Mouse (Mus musculus) limb, embryonic 13.5 days (tissue): ENCODE measurements at regions not wholly inside any gene's neighbourhood (a gene's known extent, or its start where the extent isn't known, plus 50 kb on each side); places are given as distances from the start of the nearest gene placed in this dataset.

Source experiments
- ATAC-seq: fragments of 200-750 bp; cut with Nextera tagmentation; 2 replicates; pipeline ENCODE4 v1.8.0; 2017; ENCODE audit warnings: low read depth, moderate number of reproducible peaks, moderate TSS enrichment; ENCODE audit not compliant: low FRiP score
- H3K27ac ChIP-seq: fragments of 300-500 bp; sonication (generic); 2 replicates; pipeline ENCODE4 v1.5.1; 2015; ENCODE audit warnings: inconsistent platforms, mild to moderate bottlenecking, moderate library complexity
- H3K27me3 ChIP-seq: fragments of 300-500 bp; sonication (generic); 2 replicates; pipeline ENCODE4 v1.6.1; 2015; ENCODE audit warnings: mild to moderate bottlenecking, inconsistent platforms
- H3K36me3 ChIP-seq: fragments of 300-500 bp; sonication (generic); 2 replicates; pipeline ENCODE4 v1.6.1; 2015; ENCODE audit warnings: inconsistent platforms, mild to moderate bottlenecking, moderate library complexity
- H3K4me1 ChIP-seq: fragments of 300-500 bp; sonication (generic); 2 replicates; pipeline ENCODE4 v1.6.1; 2015; ENCODE audit warnings: inconsistent platforms
- H3K4me2 ChIP-seq: fragments of 300-500 bp; sonication (generic); replicated peaks from 2 replicates; pipeline ENCODE4 v1.6.1; 2015; ENCODE audit warnings: inconsistent platforms, mild to moderate bottlenecking, moderate library complexity
- H3K4me3 ChIP-seq: fragments of 300-500 bp; sonication (generic); 2 replicates; pipeline ENCODE4 v1.5.1; 2015; ENCODE audit warnings: moderate library complexity, mild to moderate bottlenecking, inconsistent platforms
- H3K9ac ChIP-seq: fragments of 300-500 bp; sonication (generic); 2 replicates; pipeline ENCODE4 v1.6.1; 2015; ENCODE audit warnings: mild to moderate bottlenecking, inconsistent platforms
- H3K9me3 ChIP-seq: fragments of 300-500 bp; sonication (generic); 2 replicates; pipeline ENCODE4 v1.6.1; 2016; ENCODE audit warnings: inconsistent platforms
- WGBS: fragments of 180-500 bp; shearing (Covaris S2); methylation state at CpG from one replicate; pipeline ENCODE4 v1.1.7; 2015; 5-methylcytosine and 5-hydroxymethylcytosine counted together

DNA sequence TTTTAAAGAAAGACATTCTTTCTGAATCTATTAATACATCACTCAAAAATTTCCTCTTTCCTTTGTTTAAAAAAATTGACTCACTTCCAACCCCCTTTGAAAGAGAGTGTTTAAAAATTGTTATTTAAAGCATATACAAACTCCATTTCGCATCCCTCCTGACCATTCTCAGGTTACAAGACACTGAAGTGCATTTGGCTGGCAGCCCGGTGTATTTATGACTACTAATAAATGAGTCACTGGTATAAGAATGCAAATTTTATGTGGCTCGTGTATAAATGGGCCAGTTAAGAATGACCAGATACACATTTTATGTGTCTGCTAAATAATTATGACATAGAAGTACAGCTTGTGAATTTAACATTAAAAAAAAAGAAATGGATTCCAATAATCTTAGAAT is 138.8 kb upstream of the Rarb start:
- no peaks in the 10 kb centered on the region for H3K36me3 ChIP-seq
- H3K9me3 ChIP-seq = no peaks in the 10 kb centered on the region
- H3K4me2 ChIP-seq = no peak overlapping the region
- peak; percentile 75 for ATAC-seq
- H3K4me1 ChIP-seq = peaks cover 38% of the 10 kb centered on the region
- no peak overlapping the region for H3K27ac ChIP-seq
- no peak overlapping the region for H3K9ac ChIP-seq
- WGBS = 8% methylated on average over 3 of the region's 3 CpGs
- no peak overlapping the region for H3K4me3 ChIP-seq
- no peaks in the 10 kb centered on the region for H3K27me3 ChIP-seq

DNA sequence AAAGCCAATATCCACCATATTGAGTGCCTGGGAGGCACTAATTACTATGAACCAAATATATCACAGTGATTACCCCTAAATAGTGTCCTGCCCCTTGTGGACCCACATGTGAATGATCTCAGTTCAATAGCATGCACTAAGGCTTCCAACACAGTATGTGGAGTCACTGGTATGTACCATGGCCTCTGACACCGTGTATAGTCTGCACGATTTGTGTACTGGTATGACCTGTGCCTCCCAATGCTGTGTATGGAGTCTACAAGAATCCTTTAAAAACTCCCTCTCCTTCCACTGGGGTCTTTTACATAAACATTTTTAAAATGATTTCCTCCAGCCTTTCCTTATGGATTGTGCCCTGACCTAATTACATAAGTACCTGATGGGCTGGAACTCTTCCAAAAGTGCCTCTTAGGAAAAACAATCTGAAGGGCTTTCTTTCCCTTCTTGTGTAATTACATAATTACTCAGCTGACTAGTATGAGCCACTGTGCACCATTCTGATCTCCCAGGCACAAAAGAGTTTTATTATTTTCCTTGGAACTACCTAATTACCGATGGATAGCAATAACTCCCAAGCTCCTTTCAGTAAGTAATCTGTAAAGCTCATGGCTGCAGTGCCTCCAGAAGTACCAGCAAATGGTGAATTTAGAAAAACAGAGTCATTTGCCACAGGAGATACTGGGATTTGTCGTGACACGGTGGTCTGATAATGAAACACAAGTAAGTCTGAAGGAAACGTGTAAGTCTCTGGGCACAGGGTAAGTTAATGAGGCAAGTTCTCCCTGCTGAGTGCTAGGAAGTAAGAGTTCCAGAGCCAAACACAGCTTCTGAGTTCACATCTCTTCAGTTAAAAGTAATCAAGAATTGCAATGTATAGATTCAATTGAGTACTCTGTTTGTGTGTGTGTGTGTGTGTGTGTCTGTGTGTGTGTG is 135.8 kb upstream of the Rarb start:
- peaks cover 21% of the 10 kb centered on the region for H3K4me1 ChIP-seq
- H3K36me3 ChIP-seq = no peaks in the 10 kb centered on the region
- ATAC-seq = peak; percentile 51; the same call in 1 of the 2 replicates
- no peaks in the 10 kb centered on the region for H3K27me3 ChIP-seq
- H3K27ac ChIP-seq = no peak overlapping the region
- H3K9me3 ChIP-seq = no peaks in the 10 kb centered on the region
- H3K4me2 ChIP-seq = no peak overlapping the region
- WGBS = 29% methylated on average over 6 of the region's 6 CpGs
- H3K9ac ChIP-seq = no peak overlapping the region
- no peak overlapping the region for H3K4me3 ChIP-seq

DNA sequence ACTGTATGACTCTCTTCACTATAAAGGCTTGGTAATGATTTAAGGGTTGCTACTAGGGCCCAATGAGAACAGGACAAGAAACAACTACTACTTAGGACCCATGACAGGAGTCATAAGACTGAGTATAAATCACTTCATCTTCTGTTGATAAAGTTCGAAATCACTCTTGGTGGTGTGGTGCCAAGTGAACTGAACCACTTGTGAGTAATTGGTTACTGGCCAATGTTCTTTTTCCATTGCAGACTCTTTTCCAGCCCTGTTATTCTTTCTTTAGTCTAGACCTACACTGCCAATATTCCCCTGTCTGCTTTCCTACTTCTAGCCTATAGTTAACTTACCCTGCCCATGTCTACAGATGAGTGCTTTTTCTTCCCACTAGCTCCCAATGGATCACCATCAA is 129.8 kb upstream of the Rarb start:
- WGBS = 70% methylated on average over 1 of the region's 1 CpGs
- no peak for ATAC-seq
- no peaks in the 10 kb centered on the region for H3K27me3 ChIP-seq

DNA sequence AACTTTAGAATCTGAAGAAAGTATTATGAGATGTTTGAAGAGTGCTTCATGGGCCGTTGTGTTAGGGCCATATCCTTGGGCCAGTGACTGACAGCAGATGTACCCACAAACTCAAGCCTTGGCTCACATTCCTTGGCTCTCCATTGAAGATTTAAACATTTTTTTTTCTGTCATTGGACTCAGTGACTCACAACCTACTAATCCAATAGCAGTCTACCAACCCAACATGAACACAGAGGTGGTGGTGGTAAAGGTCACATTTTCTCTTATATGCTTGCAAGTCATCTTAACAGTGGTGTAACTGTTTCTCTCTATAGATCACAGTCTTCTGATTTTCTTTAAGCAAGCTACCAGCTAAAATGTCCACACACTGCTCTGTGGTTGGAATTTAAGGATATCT is 125.5 kb upstream of the Rarb start:
- H3K4me2 ChIP-seq = no peak overlapping the region
- no peak overlapping the region for H3K4me3 ChIP-seq

More for the DNA sequence above, 129.8 kb upstream of the Rarb start:
- H3K27ac ChIP-seq = no peak overlapping the region
- no peaks in the 10 kb centered on the region for H3K36me3 ChIP-seq
- no peak overlapping the region for H3K4me2 ChIP-seq
- H3K4me1 ChIP-seq = no peaks in the 10 kb centered on the region
- H3K4me3 ChIP-seq = no peak overlapping the region
- no peaks in the 10 kb centered on the region for H3K9me3 ChIP-seq
- no peak overlapping the region for H3K9ac ChIP-seq

DNA sequence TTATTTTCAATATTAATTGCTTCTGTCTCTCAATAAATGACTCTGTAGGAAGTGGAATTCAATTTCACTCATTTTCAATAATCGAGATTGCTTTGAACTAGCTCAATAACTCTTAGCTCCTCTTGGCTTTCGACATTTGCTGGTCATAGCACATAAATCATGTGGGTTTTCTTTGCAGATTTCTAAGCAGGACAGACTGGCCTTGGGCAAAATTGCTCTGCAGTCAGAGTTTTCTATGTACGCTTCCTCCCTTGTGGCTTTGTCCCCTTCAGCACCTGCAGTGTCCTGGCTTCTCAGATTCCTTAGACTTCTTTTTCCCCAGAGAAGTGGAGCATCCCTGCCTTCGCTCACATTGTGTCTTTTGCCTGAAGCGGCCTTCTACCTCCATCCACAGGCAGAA is 124.6 kb upstream of the Rarb start:
- no peak for ATAC-seq
- Histone ChIP-seq H3K9me3 (no peaks in the 10 kb centered on the region), H3K36me3 (no peaks in the 10 kb centered on the region), H3K4me1 (no peaks in the 10 kb centered on the region), H3K4me3 (no peak overlapping the region), H3K9ac (no peak overlapping the region), H3K4me2 (no peak overlapping the region), H3K27me3 (no peaks in the 10 kb centered on the region), H3K27ac (no peak overlapping the region)
- 59% methylated on average over 5 of the region's 5 CpGs for WGBS

More for the DNA sequence above, 125.5 kb upstream of the Rarb start:
- WGBS = 79% methylated on average over 1 of the region's 1 CpGs
- Histone ChIP-seq H3K9me3 (no peaks in the 10 kb centered on the region), H3K36me3 (no peaks in the 10 kb centered on the region), H3K9ac (no peak overlapping the region), H3K27me3 (no peaks in the 10 kb centered on the region), H3K27ac (no peak overlapping the region), H3K4me1 (no peaks in the 10 kb centered on the region)
- no peak for ATAC-seq

DNA sequence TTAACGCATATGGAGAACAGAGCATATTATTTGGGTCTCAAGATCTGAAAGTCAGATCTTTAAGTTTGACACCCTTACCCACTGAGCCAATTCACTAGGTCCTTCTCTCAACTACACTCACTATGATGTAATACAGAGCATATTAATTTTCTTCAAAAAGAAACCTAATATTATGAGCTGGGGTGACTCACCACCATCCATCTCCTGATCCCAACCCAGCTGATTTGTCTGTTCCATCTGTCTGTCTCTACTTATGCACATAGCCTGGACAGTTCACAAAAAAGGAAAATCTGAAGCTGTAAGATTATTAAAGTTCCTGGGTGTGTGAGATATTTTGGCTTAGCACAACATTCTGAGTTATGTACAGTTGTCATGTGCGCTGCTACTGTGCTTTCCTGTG is 108.2 kb upstream of the Rarb start:
- no peaks in the 10 kb centered on the region for H3K27me3 ChIP-seq
- H3K9ac ChIP-seq = no peak overlapping the region
- no peak overlapping the region for H3K27ac ChIP-seq
- H3K9me3 ChIP-seq = no peaks in the 10 kb centered on the region
- ATAC-seq = no peak
- H3K4me3 ChIP-seq = no peak overlapping the region
- H3K4me2 ChIP-seq = no peak overlapping the region
- H3K36me3 ChIP-seq = no peaks in the 10 kb centered on the region
- whole genome bisulfite sequencing = 95% methylated on average over 2 of the region's 2 CpGs
- H3K4me1 ChIP-seq = no peaks in the 10 kb centered on the region

DNA sequence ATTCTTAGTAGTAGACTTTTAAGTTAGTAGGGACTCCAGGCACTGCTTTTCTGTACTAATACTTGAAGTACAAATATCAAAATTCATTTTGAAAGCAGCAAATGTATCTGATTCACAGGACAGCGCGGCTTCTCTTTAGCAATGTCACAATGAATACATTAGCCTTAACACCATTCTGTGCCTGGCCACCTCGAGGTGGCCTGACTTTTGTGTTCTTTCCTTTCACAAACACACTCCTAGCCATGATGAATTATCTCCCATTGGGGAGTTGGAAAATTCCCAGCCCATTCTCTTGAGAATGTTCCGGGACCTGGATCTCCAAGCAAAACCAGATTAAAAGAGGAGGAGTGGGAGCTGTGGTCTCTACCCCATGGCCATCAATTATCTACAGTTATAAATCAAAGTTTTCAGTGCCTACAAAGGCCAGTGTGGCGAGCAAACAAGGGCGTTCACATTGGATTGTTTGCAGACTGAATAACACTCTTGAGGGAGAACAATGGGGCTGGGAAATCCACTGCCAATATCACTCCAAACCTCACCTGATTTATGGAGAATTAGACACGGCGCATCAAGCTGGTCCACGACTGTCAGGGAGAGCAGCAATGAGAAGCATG is 82.7 kb upstream of the Rarb start:
- Histone ChIP-seq H3K9ac (no peak overlapping the region), H3K4me2 (no peak overlapping the region), H3K27ac (no peak overlapping the region), H3K4me1 (peaks cover 14% of the 10 kb centered on the region), H3K27me3 (no peaks in the 10 kb centered on the region), H3K9me3 (no peaks in the 10 kb centered on the region), H3K36me3 (no peaks in the 10 kb centered on the region), H3K4me3 (no peak overlapping the region)
- no peak for ATAC-seq
- WGBS = 73% methylated on average over 9 of the region's 9 CpGs

DNA sequence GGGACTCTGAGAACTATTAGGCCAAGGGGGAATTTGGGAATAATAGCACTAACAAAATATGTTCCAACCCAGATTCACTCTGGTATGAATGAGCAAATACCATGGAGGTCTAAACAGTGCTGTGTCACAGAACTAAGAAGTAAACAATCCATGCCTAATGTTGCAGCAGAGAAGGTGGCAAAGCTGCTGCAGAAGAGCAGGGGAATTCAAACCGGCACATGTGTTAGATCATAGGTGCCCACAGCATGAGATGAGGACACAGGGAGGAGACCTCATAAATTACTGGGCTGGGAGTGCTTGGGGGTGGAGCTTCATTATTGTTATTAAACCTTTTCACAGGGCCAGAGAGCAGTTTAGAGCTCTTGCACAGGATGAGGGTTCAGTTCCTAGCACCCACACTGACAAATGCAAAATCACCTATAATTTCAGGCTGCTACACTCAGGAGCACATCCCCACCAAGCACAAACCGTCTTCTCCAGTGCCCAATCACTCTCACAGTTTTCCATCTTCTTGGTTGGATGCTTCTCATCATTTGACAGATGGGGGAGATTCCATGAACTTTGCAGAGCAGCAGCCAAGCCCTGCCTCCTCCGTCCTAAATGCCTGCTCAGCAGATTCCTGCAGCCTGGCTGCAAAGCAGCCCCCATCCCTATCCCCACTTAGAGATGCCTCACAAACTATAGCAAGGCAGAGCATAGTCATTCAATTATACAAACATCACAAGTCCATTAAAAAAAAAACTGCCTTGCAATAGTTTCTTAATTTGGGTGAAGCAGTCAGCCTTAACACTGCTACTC is 79.0 kb upstream of the Rarb start:
- Histone ChIP-seq H3K4me1 (peaks cover 14% of the 10 kb centered on the region), H3K4me3 (no peak overlapping the region), H3K27ac (no peak overlapping the region), H3K4me2 (no peak overlapping the region), H3K36me3 (no peaks in the 10 kb centered on the region), H3K9ac (no peak overlapping the region), H3K9me3 (no peaks in the 10 kb centered on the region), H3K27me3 (no peaks in the 10 kb centered on the region)
- ATAC-seq = no peak
- 34% methylated on average over 3 of the region's 3 CpGs for WGBS

DNA sequence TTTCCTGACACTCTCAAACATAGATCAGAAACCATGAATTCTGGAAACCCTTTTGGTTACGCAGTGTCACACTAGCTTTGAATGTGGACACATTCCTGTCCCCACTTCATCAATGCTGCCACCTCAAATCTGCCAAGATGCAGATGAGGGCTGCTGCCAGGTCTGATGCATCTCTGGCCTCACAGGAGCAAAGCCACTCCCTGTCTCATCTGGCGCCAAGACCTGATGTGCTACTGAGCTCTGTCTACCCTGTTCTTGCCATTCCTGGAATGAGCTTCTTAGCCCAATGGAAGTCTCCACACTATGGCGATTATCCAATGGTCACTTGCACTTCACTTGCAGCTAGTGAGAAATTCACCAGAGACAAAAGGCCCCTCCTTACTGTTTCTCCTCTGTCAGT is 78.0 kb upstream of the Rarb start:
- Histone ChIP-seq H3K36me3 (no peaks in the 10 kb centered on the region), H3K4me3 (no peak overlapping the region), H3K9ac (no peak overlapping the region), H3K27ac (no peak overlapping the region), H3K4me2 (no peak overlapping the region), H3K27me3 (no peaks in the 10 kb centered on the region), H3K4me1 (peaks cover 14% of the 10 kb centered on the region), H3K9me3 (no peaks in the 10 kb centered on the region)
- 84% methylated on average over 3 of the region's 3 CpGs for WGBS
- ATAC-seq = no peak

DNA sequence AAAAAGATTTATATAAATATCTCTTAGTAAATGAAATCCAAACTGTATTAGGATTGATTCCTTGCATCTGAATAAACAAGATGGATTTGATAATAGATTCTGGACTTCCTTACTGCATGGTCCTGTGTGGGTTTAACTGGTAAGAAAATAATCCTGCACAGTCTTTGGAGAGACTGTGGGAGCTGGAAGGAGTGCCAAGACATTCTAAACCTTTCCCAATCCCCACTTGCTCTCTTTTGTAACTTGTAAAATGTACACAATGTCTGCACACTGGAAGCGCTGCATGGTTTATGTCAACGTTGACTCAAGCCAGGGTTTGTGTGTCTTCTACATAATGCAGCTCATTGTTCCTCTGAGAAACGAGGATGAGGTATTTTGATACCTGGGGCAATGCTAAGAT is 62.3 kb upstream of the Rarb start:
- Histone ChIP-seq H3K4me1 (no peaks in the 10 kb centered on the region), H3K27me3 (no peaks in the 10 kb centered on the region), H3K4me2 (no peak overlapping the region), H3K4me3 (no peak overlapping the region), H3K27ac (no peak overlapping the region), H3K36me3 (no peaks in the 10 kb centered on the region), H3K9me3 (no peaks in the 10 kb centered on the region), H3K9ac (no peak overlapping the region)
- no peak for ATAC-seq
- WGBS = 50% methylated on average over 3 of the region's 3 CpGs

DNA sequence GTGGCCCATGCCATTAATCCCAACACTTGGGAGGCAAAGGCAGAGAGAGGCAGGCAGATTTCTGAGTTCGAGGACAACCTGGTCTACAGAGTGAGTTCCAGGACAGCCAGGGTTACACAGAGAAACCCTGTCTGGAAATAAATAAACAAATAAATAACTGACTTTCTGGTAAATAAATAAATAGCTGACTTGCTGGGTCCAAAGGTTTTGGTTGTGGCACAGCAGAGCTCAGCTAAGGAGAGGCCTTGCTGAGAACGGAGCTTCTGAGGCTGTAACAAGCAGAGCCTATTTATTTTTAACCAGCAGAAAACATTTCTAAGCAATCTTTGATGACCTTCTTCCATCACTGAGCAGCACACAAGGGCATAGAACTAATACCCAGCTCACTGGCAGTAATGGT is 50.3 kb upstream of the Rarb start:
- Histone ChIP-seq H3K36me3 (no peaks in the 10 kb centered on the region), H3K9me3 (no peaks in the 10 kb centered on the region), H3K27ac (no peak overlapping the region), H3K9ac (no peak overlapping the region), H3K4me2 (no peak overlapping the region), H3K4me1 (no peaks in the 10 kb centered on the region), H3K4me3 (no peak overlapping the region), H3K27me3 (no peaks in the 10 kb centered on the region)
- 91% methylated on average over 2 of the region's 2 CpGs for WGBS
- no peak for ATAC-seq
